Mouse (Mus musculus): ENCODE measurements around the gene Hcfc2. TPM values are rescaled to one million over a fixed set of nuclear protein-coding genes. Genes with fewer than 3 reads are reported as not detected.

The Hcfc2 gene
- polyA plus RNA-seq, 1 experiment from 2014 or later = 38.4 TPM

DNA sequence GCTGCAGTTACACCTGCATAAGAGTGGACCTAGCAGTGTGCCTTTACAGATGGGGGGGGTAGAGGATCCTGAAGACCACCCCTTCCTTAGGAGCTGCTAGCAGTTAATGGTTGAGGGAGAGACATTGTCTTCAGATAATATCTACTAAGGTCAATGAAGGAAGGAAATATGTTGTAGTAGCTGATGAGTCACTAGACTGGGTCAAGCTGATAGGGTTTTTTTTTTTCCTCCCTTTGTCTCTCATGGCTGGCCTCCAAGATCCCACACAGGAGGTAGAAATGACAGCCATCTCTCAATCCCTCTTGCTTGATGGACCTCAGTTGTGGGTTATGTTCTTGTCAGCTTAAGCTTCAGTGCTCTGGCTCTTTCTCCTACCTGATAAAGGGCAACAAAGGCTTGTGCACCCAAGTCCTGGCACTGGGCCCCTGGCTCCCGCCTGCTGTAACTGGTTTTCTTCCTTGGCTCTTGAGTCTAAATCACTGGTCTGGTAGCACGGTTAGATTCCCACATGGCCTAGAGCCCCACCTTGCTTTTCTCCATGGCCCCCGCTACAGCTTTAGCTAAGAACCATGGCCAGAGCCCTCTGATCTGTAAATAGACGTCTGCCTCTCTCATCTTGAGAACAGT lies 606 bp downstream of the Hcfc2 start:
- no peaks in the 10 kb centered on the region for H3K27me3 ChIP-seq (ENCODE audit: control insufficient read depth, insufficient read depth, low read length)
- H3K27ac ChIP-seq (ENCODE audit: low read length) = peak overlapping the region; percentile 65
- peaks cover 16% of the 10 kb centered on the region for H3K4me1 ChIP-seq (ENCODE audit: control insufficient read depth, insufficient read depth, low read length)
- H3K4me3 ChIP-seq (ENCODE audit: low read length) = no peak overlapping the region
- H3K36me3 ChIP-seq (ENCODE audit: control insufficient read depth, insufficient read depth) = no peaks in the 10 kb centered on the region
- H3K9me3 ChIP-seq (replicated peaks; ENCODE audit: control insufficient read depth, low read length) = no peaks in the 10 kb centered on the region
- H3K4me2 ChIP-seq (ENCODE audit: low read depth, low read length) = no peak overlapping the region
- WGBS = 49% methylated on average over 4 of the region's 4 CpGs
- H3K9ac ChIP-seq (ENCODE audit: low read length) = no peak overlapping the region
- ATAC-seq (replicated peaks; ENCODE audit: extremely low read depth, insufficient read depth, low FRiP score) = no peak

DNA sequence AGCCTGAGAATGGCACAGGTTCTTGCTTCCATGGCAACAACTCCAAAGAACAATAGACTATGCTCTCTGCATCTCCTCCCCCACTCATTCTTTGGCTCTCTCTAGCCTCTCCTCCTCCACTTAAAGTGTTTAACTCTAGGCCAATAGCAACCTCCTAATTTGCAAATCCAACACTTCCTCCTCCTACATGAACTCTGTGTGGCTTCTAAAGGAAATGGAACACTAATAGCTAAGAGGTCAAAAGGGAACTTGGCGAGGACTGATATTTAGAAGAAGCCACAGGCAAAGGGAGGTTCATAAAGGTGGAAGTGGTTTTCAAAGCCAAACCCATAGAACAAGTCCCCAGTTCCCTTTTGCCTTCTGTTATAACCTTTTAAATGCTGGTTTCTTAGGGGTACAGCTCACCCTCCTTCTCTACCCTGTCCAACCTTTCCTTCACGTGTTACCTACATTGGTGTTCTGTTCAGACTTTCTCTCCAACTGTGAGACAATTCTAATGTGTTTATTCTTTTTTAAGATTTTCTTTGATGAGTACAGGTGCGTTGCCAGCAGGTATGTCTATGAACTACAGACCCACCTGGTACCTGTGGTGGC lies 1.4 kb downstream of the Hcfc2 start:
- 0 out of 2 replicates have a peak, but pooled peaks cover 2% of the 10 kb centered on the region for H3K36me3 ChIP-seq (ENCODE audit: control insufficient read depth, insufficient read depth)
- no peak overlapping the region for H3K4me3 ChIP-seq (ENCODE audit: low read length)
- no peaks in the 10 kb centered on the region for H3K9me3 ChIP-seq (replicated peaks; ENCODE audit: control insufficient read depth, low read length)
- peaks cover 16% of the 10 kb centered on the region for H3K4me1 ChIP-seq (ENCODE audit: control insufficient read depth, insufficient read depth, low read length)
- no peak overlapping the region for H3K9ac ChIP-seq (ENCODE audit: low read length)
- whole genome bisulfite sequencing = 69% methylated on average over 3 of the region's 3 CpGs
- H3K4me2 ChIP-seq (ENCODE audit: low read depth, low read length) = no peak overlapping the region
- peak overlapping the region; percentile 65; the same call in 1 of the 2 replicates for H3K27ac ChIP-seq (ENCODE audit: low read length)
- no peaks in the 10 kb centered on the region for H3K27me3 ChIP-seq (ENCODE audit: control insufficient read depth, insufficient read depth, low read length)
- no peak for ATAC-seq (replicated peaks; ENCODE audit: extremely low read depth, insufficient read depth, low FRiP score)

DNA sequence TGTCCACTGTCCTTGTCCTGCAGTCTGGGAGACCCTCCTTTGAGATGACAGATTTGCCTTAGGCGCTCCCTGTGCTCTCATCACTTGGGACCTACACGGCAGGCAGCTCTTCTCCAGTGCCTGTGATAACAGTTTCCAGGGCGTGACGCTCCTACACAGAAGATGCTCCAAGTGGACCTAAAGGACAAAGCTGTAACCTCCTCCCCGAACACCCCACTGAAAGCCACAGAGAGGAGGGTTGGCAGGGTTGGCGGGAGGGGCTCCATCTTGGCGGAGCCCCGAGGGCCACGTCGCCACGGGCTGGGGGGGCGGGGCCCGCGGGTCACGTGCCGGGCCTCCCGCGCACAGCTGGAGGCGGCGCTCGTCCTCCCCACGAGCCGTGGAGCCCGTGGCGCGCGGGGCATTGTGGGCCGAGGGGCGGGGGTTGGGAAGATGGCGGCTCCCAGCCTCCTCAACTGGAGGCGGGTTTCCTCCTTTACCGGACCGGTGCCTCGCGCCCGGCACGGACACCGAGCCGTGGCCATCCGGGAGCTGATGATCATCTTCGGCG lies 2.8 kb downstream of the Hcfc2 start:
- peak overlapping the region; percentile 88 for H3K9ac ChIP-seq (ENCODE audit: low read length)
- no peaks in the 10 kb centered on the region for H3K27me3 ChIP-seq (ENCODE audit: control insufficient read depth, insufficient read depth, low read length)
- peak; percentile 92 for ATAC-seq (replicated peaks; ENCODE audit: extremely low read depth, insufficient read depth, low FRiP score)
- H3K9me3 ChIP-seq (replicated peaks; ENCODE audit: control insufficient read depth, low read length) = no peaks in the 10 kb centered on the region
- under 1% methylated on average over 41 of the region's 42 CpGs for WGBS
- peak overlapping the region; percentile 72 for H3K27ac ChIP-seq (ENCODE audit: low read length)
- H3K4me2 ChIP-seq (ENCODE audit: low read depth, low read length) = peak overlapping the region; percentile 77
- peaks cover 16% of the 10 kb centered on the region for H3K4me1 ChIP-seq (ENCODE audit: control insufficient read depth, insufficient read depth, low read length)
- peak overlapping the region; percentile 79 for H3K4me3 ChIP-seq (ENCODE audit: low read length)
- H3K36me3 ChIP-seq (ENCODE audit: control insufficient read depth, insufficient read depth) = peaks cover 4% of the 10 kb centered on the region; the same call in 1 of the 2 replicates

DNA sequence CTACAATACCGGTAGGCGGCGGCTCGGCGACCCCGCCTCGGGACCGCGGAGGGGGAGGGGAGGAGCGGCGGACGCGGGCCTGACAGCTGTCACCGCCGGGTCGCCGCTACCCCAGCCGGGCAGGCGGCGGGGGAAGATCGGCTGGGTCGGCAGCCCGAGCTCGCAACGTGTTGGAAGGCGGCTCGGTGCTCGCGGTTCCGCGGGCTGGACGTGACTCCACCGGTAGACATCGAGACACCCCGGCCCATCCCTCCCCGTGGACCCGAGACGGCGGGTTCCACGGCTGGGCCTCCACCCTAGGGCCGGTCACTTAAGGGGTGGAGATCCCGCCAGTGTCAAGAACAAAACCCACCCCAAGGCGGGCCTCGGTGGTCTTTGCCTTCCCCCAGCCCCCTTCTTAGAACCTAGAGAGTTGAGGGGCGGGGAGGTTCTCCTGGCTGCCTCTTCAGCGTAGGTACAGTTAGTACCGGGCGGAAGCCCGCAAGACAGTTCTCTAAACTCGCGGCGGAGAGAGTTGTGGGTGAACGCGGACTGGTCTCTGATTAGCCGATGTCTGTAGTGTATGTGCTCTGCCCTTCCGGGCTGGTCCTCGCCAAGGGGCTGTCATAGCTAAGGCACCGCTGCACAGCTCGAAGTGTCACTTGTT lies 3.5 kb downstream of the Hcfc2 start:
- Histone ChIP-seq H3K4me3 (ENCODE audit: low read length) (peak overlapping the region; percentile 79), H3K9ac (ENCODE audit: low read length) (peak overlapping the region; percentile 88), H3K36me3 (ENCODE audit: control insufficient read depth, insufficient read depth) (peaks cover 4% of the 10 kb centered on the region), H3K4me1 (ENCODE audit: control insufficient read depth, insufficient read depth, low read length) (peaks cover 16% of the 10 kb centered on the region), H3K27ac (ENCODE audit: low read length) (peak overlapping the region; percentile 72), H3K27me3 (ENCODE audit: control insufficient read depth, insufficient read depth, low read length) (no peaks in the 10 kb centered on the region), H3K4me2 (ENCODE audit: low read depth, low read length) (peak overlapping the region; percentile 77), H3K9me3 (replicated peaks; ENCODE audit: control insufficient read depth, low read length) (no peaks in the 10 kb centered on the region)
- WGBS = under 1% methylated on average over 58 of the region's 59 CpGs
- peak; percentile 53 for ATAC-seq (replicated peaks; ENCODE audit: extremely low read depth, insufficient read depth, low FRiP score)

DNA sequence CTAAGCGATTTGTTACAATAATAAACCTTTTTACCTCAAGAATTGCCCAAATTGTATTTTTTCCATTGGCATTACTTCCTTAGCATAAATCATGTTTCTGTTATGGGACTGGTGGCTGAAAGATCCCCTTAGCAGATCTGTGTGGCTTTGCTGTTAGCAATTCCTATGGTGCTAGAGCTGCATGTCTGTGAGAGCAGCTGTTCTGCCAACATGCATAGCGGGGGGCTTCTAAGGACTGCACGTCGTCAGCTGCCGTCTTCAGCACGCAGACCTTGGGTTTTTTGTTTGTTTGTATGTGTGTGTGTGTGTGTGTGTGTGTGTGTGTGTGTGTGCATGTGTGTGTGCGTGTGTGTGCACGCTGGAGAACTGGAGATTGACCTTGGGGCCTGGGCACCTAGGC lies 45.4 kb downstream of the Hcfc2 start:
- peaks cover 33% of the 10 kb centered on the region for H3K36me3 ChIP-seq (ENCODE audit: control insufficient read depth, insufficient read depth)

DNA sequence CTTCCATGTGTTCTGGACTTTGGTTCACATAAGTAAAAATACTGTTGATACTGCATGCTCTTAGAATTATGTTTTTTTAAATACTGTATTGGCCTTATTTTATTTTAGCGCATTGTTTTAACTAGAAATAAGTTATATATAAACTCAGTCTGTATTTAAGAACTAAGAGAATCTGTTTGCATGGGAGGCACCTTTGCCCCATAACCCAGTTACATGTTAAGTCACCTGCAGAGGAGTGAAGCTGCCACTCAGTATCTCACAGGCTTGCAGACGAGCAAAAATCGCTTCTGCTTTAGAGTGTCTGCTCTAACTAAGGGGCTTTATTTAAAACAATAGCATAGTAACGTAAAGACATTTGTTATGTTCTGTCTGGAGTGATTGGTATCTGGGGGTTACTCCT lies 45.9 kb downstream of the Hcfc2 start:
- Histone ChIP-seq H3K9me3 (replicated peaks; ENCODE audit: control insufficient read depth, low read length) (no peaks in the 10 kb centered on the region), H3K27ac (ENCODE audit: low read length) (no peak overlapping the region), H3K4me2 (ENCODE audit: low read depth, low read length) (no peak overlapping the region), H3K4me1 (ENCODE audit: control insufficient read depth, insufficient read depth, low read length) (no peaks in the 10 kb centered on the region), H3K4me3 (ENCODE audit: low read length) (no peak overlapping the region), H3K9ac (ENCODE audit: low read length) (no peak overlapping the region), H3K27me3 (ENCODE audit: control insufficient read depth, insufficient read depth, low read length) (no peaks in the 10 kb centered on the region), H3K36me3 (ENCODE audit: control insufficient read depth, insufficient read depth) (peaks cover 34% of the 10 kb centered on the region)
- ATAC-seq (replicated peaks; ENCODE audit: extremely low read depth, insufficient read depth, low FRiP score) = no peak
- 92% methylated on average over 4 of the region's 4 CpGs for WGBS

More for the DNA sequence above, 45.4 kb downstream of the Hcfc2 start:
- no peak for ATAC-seq (replicated peaks; ENCODE audit: extremely low read depth, insufficient read depth, low FRiP score)
- no peak overlapping the region for H3K27ac ChIP-seq (ENCODE audit: low read length)
- no peak overlapping the region for H3K4me2 ChIP-seq (ENCODE audit: low read depth, low read length)
- no peaks in the 10 kb centered on the region for H3K9me3 ChIP-seq (replicated peaks; ENCODE audit: control insufficient read depth, low read length)
- H3K4me1 ChIP-seq (ENCODE audit: control insufficient read depth, insufficient read depth, low read length) = no peaks in the 10 kb centered on the region
- no peak overlapping the region for H3K9ac ChIP-seq (ENCODE audit: low read length)
- no peak overlapping the region for H3K4me3 ChIP-seq (ENCODE audit: low read length)
- H3K27me3 ChIP-seq (ENCODE audit: control insufficient read depth, insufficient read depth, low read length) = no peaks in the 10 kb centered on the region
- 88% methylated on average over 8 of the region's 8 CpGs for WGBS

DNA sequence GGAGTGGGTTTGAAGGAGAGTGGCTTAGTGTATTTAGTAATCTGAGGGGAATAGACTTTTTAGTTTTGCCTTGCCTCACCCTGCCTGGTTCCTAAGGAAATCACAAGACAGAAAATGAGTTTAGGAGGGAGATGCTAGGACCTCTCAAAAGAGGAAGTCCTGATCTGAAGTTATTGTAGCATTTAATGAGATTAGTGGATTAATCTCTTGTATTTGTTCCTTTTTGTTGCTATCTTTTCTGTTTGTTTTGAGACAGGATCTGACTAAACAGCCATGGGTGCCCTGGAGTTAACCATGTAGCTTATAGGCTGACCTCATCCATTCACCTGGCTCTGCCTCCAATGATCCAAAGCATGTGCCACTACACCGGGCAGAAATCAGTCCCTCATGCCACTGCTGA lies 46.6 kb downstream of the Hcfc2 start:
- 96% methylated on average over 1 of the region's 1 CpGs for WGBS
- no peaks in the 10 kb centered on the region for H3K4me1 ChIP-seq (ENCODE audit: control insufficient read depth, insufficient read depth, low read length)
- H3K27me3 ChIP-seq (ENCODE audit: control insufficient read depth, insufficient read depth, low read length) = no peaks in the 10 kb centered on the region
- H3K9me3 ChIP-seq (replicated peaks; ENCODE audit: control insufficient read depth, low read length) = no peaks in the 10 kb centered on the region
- H3K9ac ChIP-seq (ENCODE audit: low read length) = no peak overlapping the region
- H3K27ac ChIP-seq (ENCODE audit: low read length) = no peak overlapping the region
- no peak overlapping the region for H3K4me3 ChIP-seq (ENCODE audit: low read length)
- H3K36me3 ChIP-seq (ENCODE audit: control insufficient read depth, insufficient read depth) = peaks cover 41% of the 10 kb centered on the region
- no peak for ATAC-seq (replicated peaks; ENCODE audit: extremely low read depth, insufficient read depth, low FRiP score)
- no peak overlapping the region for H3K4me2 ChIP-seq (ENCODE audit: low read depth, low read length)

DNA sequence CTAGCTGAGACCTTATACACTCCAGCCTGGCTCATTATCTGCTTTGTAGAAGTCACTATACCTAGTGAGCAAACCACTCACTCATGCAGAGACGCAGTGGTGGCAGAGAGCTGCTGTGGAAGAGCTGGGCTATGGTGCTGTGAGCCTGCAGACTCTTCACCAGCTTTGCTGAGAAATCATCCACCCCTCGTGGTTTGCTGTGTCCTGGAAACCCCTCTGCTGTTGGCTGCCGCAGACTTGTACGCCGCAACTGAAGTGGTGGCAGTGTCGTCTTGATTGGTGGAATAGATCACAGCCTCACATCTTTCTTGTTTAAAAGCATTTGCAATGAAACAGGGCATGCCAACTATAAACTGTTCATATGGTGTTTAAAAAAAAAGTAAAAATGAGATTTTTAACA lies 48.3 kb downstream of the Hcfc2 start:
- no peaks in the 10 kb centered on the region for H3K9me3 ChIP-seq (replicated peaks; ENCODE audit: control insufficient read depth, low read length)
- no peaks in the 10 kb centered on the region for H3K27me3 ChIP-seq (ENCODE audit: control insufficient read depth, insufficient read depth, low read length)
- no peak overlapping the region for H3K9ac ChIP-seq (ENCODE audit: low read length)
- no peak overlapping the region for H3K27ac ChIP-seq (ENCODE audit: low read length)
- H3K4me2 ChIP-seq (ENCODE audit: low read depth, low read length) = no peak overlapping the region
- no peak for ATAC-seq (replicated peaks; ENCODE audit: extremely low read depth, insufficient read depth, low FRiP score)
- H3K36me3 ChIP-seq (ENCODE audit: control insufficient read depth, insufficient read depth) = peaks cover 45% of the 10 kb centered on the region
- no peaks in the 10 kb centered on the region for H3K4me1 ChIP-seq (ENCODE audit: control insufficient read depth, insufficient read depth, low read length)
- 83% methylated on average over 6 of the region's 6 CpGs for WGBS
- H3K4me3 ChIP-seq (ENCODE audit: low read length) = no peak overlapping the region

DNA sequence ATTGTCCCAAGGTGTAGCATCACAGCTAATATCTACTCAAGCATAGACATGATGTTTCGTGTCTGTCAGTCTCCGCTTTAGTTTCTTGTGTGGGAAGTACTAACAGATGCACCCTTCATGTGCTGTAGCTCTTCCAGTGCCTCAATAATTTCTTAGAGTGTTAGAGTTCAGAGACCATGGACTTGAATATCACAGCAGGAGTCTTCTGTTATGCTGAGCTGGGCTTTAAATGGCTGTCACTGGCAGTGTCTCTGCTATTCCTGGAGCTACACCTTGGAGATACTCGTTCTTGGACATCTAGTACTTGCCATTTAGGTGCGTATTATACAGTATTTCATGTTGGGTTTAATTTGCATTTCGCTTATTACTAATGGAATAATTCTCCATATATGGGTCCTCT lies 49.3 kb downstream of the Hcfc2 start:
- Histone ChIP-seq H3K4me1 (ENCODE audit: control insufficient read depth, insufficient read depth, low read length) (no peaks in the 10 kb centered on the region), H3K9me3 (replicated peaks; ENCODE audit: control insufficient read depth, low read length) (no peaks in the 10 kb centered on the region), H3K4me3 (ENCODE audit: low read length) (no peak overlapping the region), H3K36me3 (ENCODE audit: control insufficient read depth, insufficient read depth) (peaks cover 48% of the 10 kb centered on the region), H3K9ac (ENCODE audit: low read length) (no peak overlapping the region), H3K4me2 (ENCODE audit: low read depth, low read length) (no peak overlapping the region), H3K27me3 (ENCODE audit: control insufficient read depth, insufficient read depth, low read length) (no peaks in the 10 kb centered on the region), H3K27ac (ENCODE audit: low read length) (no peak overlapping the region)
- no peak for ATAC-seq (replicated peaks; ENCODE audit: extremely low read depth, insufficient read depth, low FRiP score)
- WGBS = 89% methylated on average over 5 of the region's 5 CpGs
